Mouse (Mus musculus) ES-Bruce4 (cell line): ENCODE results near the gene Iqce.

Experiments used
- CTCF ChIP-seq: IDR thresholded peaks from one replicate; pipeline ENCODE4 v1.8.1; 2011; ENCODE audit warnings: low read depth, low read length
- POLR2A ChIP-seq: IDR thresholded peaks from one replicate; pipeline ENCODE4 v1.8.1; 2011; ENCODE audit warnings: low read length; ENCODE audit not compliant: insufficient read depth

- TF ChIP-seq CTCF = peak; percentile 19
- no peak for TF ChIP-seq POLR2A
Observed at GRCm38 (mm10) chr5:140627580-140627979, 74.6 kb downstream of the Iqce start.
